Mouse (Mus musculus): Measurements from ENCODE around the gene Serpina3k.
"Not testable (repeated sequence)": the region's sequence is repeated elsewhere in the genome, so short reads cannot be mapped to it uniquely, and the experiment has no call there.

Serpina3k gene

GRCm38 (mm10) chr12:104388477-104388876 lies 50.2 kb downstream of the Serpina3k start:
- no peak for DNase-seq (ENCODE audit: low read depth, low spot score)

- DNase-seq (ENCODE audit: low read depth, low spot score), result not testable (repeated sequence)
Observed at GRCm38 (mm10) chr12:104391057-104391456, 52.8 kb downstream of the Serpina3k start.
